Mouse (Mus musculus) ES-E14 (cell line): ENCODE data around the gene Cryba4.

Source experiments
- CHD2 ChIP-seq: IDR thresholded peaks from 2 replicates; pipeline ENCODE4 v1.6.1; 2014; ENCODE audit warnings: mild to moderate bottlenecking, low read depth, low read length, inconsistent platforms
- HCFC1 ChIP-seq: IDR thresholded peaks from 2 replicates; pipeline ENCODE4 v1.6.1; 2012; ENCODE audit warnings: low read length, inconsistent platforms, borderline replicate concordance; ENCODE audit not compliant: insufficient read depth
- MAFK ChIP-seq: IDR thresholded peaks from 2 replicates; pipeline ENCODE4 v1.6.1; 2014; ENCODE audit warnings: mild to moderate bottlenecking, low read depth, low read length, inconsistent platforms; ENCODE audit not compliant: insufficient read depth
- ZC3H11A ChIP-seq: IDR thresholded peaks from 2 replicates; pipeline ENCODE4 v1.6.1; 2012; ENCODE audit warnings: low read depth, mild to moderate bottlenecking, inconsistent platforms, low read length, borderline replicate concordance
- ZNF384 ChIP-seq: IDR thresholded peaks from 2 replicates; pipeline ENCODE4 v1.6.1; 2012; ENCODE audit warnings: low read depth, low read length, inconsistent platforms

- TF ChIP-seq MAFK (no peak), CHD2 (no peak), HCFC1 (no peak), ZNF384 (no peak), ZC3H11A (no peak)
Measured at GRCm38 (mm10) chr5:112281676-112282075, 29.4 kb upstream of the Cryba4 start.
